In genomic region chr3:42286471-42286870, GRCm38 (mm10) we compare ENCODE assay signal across 15 mouse cellular contexts.
"Had no signal": no experiment of that assay in that cellular context is flagged by ENCODE, and none has a peak within 500 bp of the region (broad histone marks: within the 10 kb centered on the region; RNA-seq: fewer than 3 reads in every experiment).

No protein-coding gene starts in this region.

- H3K36me3 ChIP-seq: kidney, embryonic 15.5 days; limb, embryonic 12.5 days; liver, embryonic 13.5 days; midbrain, embryonic 13.5 days; neural tube, embryonic 15.5 days had no signal

- H3K9me3 ChIP-seq: kidney, embryonic 15.5 days; limb, embryonic 12.5 days; liver, embryonic 13.5 days; midbrain, embryonic 13.5 days; neural tube, embryonic 15.5 days had no signal

- ATAC-seq: intestine, embryonic 16.5 days; liver, postnatal 0 days; midbrain, embryonic 13.5 days had no signal

- DNase-seq: kidney, adult 2 months; kidney, postnatal 25 days; liver; liver, embryonic 13.5 days; liver, postnatal 0 days; right cerebral cortex, postnatal 4 days; spleen, adult 18-20 months; thymus, adult 2 months; thymus, postnatal 25 days had no signal

- H3K9ac ChIP-seq: kidney, embryonic 15.5 days; limb, embryonic 12.5 days; liver, embryonic 13.5 days; liver, postnatal 0 days; midbrain, embryonic 13.5 days; neural tube, embryonic 15.5 days had no signal

- H3K4me1 ChIP-seq: kidney, embryonic 15.5 days; limb, embryonic 12.5 days; liver, embryonic 13.5 days; midbrain, embryonic 13.5 days; neural tube, embryonic 15.5 days had no signal

- H3K27me3 ChIP-seq: kidney, embryonic 15.5 days; limb, embryonic 12.5 days; liver, embryonic 13.5 days; midbrain, embryonic 13.5 days; neural tube, embryonic 15.5 days had no signal

- H3K4me3 ChIP-seq: kidney, embryonic 15.5 days; limb, embryonic 12.5 days; liver, embryonic 13.5 days; midbrain, embryonic 13.5 days; myocyte; neural tube, embryonic 15.5 days had no signal

- H3K27ac ChIP-seq: kidney, embryonic 15.5 days; limb, embryonic 12.5 days; liver, embryonic 13.5 days; midbrain, embryonic 13.5 days; neural tube, embryonic 15.5 days had no signal

- H3K4me2 ChIP-seq: kidney, embryonic 15.5 days; limb, embryonic 12.5 days; liver, embryonic 13.5 days; midbrain, embryonic 13.5 days; neural tube, embryonic 15.5 days had no signal
